In the genomic region with DNA sequence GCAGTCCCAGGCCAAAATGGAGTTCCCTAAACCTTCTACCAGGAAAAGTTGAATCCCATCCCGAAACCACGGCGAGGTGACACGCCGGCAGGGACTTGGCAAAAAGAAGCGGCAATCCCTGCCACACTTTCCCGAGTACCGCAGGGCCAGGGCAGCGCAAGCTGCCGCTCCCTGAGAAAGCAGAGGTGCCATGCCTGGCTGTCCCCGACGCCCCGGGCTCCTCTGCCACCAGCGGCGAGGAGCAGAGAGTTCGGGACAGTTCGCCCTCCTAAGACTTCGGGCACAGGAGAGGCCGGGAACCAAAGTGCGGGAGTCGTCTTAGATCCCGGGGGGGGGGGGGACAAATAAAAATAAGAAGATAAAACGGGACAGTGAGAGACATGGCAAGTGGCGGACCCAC, we compare ENCODE assay signal across 8 mouse cellular contexts. TPM values are rescaled to one million over a fixed set of nuclear protein-coding genes. Genes with fewer than 3 reads are reported as not detected.
DNase-seq lines count a peak whose midpoint lies in the region; ATAC-seq and TF ChIP-seq lines count a peak whose summit lies in the region.

No protein-coding gene starts in this region.

- H3K27ac ChIP-seq in brown adipose tissue, adult 24 weeks (replicated peaks; ENCODE audit: low read depth, low read length) = peak overlapping the region; percentile 61
- peak overlapping the region; percentile 94 for H3K27ac ChIP-seq in forebrain, embryonic 10.5 days
- peak overlapping the region; percentile 90 for H3K27ac ChIP-seq in hindbrain, embryonic 15.5 days (replicated peaks)
- peak overlapping the region; percentile 65 for H3K27ac ChIP-seq in liver, embryonic 14.5 days
- peak overlapping the region; percentile 89 for H3K27ac ChIP-seq in neural tube, embryonic 15.5 days (replicated peaks)

- no peaks in the 10 kb centered on the region for H3K27me3 ChIP-seq in forebrain, embryonic 10.5 days (ENCODE audit: poor library complexity, severe bottlenecking)
- no peaks in the 10 kb centered on the region for H3K27me3 ChIP-seq in hindbrain, embryonic 15.5 days
- no peaks in the 10 kb centered on the region for H3K27me3 ChIP-seq in liver, embryonic 14.5 days (ENCODE audit: control insufficient read depth, insufficient read depth, low read length)
- H3K27me3 ChIP-seq in neural tube, embryonic 15.5 days (replicated peaks) = no peaks in the 10 kb centered on the region

- H3K4me1 ChIP-seq in brown adipose tissue, adult 24 weeks (ENCODE audit: control insufficient read depth, insufficient read depth, insufficient read length, low read length) = peaks cover 2% of the 10 kb centered on the region; the same call in 1 of the 2 replicates
- peaks cover 8% of the 10 kb centered on the region; the same call in 1 of the 2 replicates for H3K4me1 ChIP-seq in forebrain, embryonic 10.5 days
- H3K4me1 ChIP-seq in hindbrain, embryonic 15.5 days (replicated peaks) = peaks cover 11% of the 10 kb centered on the region
- peaks cover 8 to 13% of the 10 kb centered on the region in 2 experiments; a peak in 2 of 4 replicates for H3K4me1 ChIP-seq in liver, embryonic 14.5 days (replicated peaks; ENCODE audit: control insufficient read depth in 2 of 2, insufficient read depth in 2 of 2, low read length in 1 of 2)
- H3K4me1 ChIP-seq in neural tube, embryonic 15.5 days = peaks cover 9% of the 10 kb centered on the region

- peak overlapping the region; percentile 68 for H3K4me2 ChIP-seq in hindbrain, embryonic 15.5 days
- H3K4me2 ChIP-seq in liver, embryonic 14.5 days (ENCODE audit: low read depth) = peak overlapping the region; percentile 80
- peak overlapping the region; percentile 63 for H3K4me2 ChIP-seq in neural tube, embryonic 15.5 days

- no peak for TF ChIP-seq CTCF in liver, embryonic 14.5 days (IDR thresholded peaks at IDR 0.05; ENCODE audit: low read depth)

- H3K36me3 ChIP-seq in forebrain, embryonic 10.5 days (replicated peaks) = no peaks in the 10 kb centered on the region
- no peaks in the 10 kb centered on the region for H3K36me3 ChIP-seq in hindbrain, embryonic 15.5 days
- H3K36me3 ChIP-seq in liver, embryonic 14.5 days (replicated peaks; ENCODE audit: control insufficient read depth, insufficient read depth, low read depth) = no peaks in the 10 kb centered on the region
- no peaks in the 10 kb centered on the region for H3K36me3 ChIP-seq in neural tube, embryonic 15.5 days

- WGBS in forebrain, embryonic 10.5 days = 8% methylated on average over 23 of the region's 24 CpGs
- WGBS in hindbrain, embryonic 15.5 days = 30% methylated on average over 24 of the region's 24 CpGs
- WGBS in liver, embryonic 14.5 days (ENCODE audit: insufficient replicate concordance) = 10% methylated on average over 23 of the region's 24 CpGs
- WGBS in neural tube, embryonic 15.5 days = 23% methylated on average over 24 of the region's 24 CpGs

- peak overlapping the region; percentile 95 for H3K4me3 ChIP-seq in brown adipose tissue, adult 24 weeks (ENCODE audit: insufficient read depth, low read depth, low read length)
- H3K4me3 ChIP-seq in forebrain, embryonic 10.5 days = peak overlapping the region; percentile 64
- H3K4me3 ChIP-seq in hindbrain, embryonic 15.5 days = peak overlapping the region; percentile 56
- peak overlapping the region; percentile 87 to 90 for H3K4me3 ChIP-seq in liver, embryonic 14.5 days (ENCODE audit: insufficient read depth in 1 of 2, low read depth in 2 of 2, low read length in 2 of 2)
- H3K4me3 ChIP-seq in neural tube, embryonic 15.5 days (replicated peaks) = peak overlapping the region; percentile 58

- DNase-seq in right cerebral cortex, postnatal 25 days = peak; percentile 4
- no peak for DNase-seq in right cerebral cortex, postnatal 10 days (ENCODE audit: low spot score in 2 of 2)
- no peak for DNase-seq in forebrain, embryonic 10.5 days (ENCODE audit: extremely low spot score, low spot score)
- DNase-seq in liver, embryonic 14.5 days (ENCODE audit: low read depth in 3 of 3, low spot score in 3 of 3) = no peak
- no peak for DNase-seq in layer of hippocampus, adult 9-10 months (ENCODE audit: low spot score)

- TF ChIP-seq EP300 in liver, embryonic 14.5 days (IDR thresholded peaks at IDR 0.05; ENCODE audit: low read depth) = no peak

- H3K9ac ChIP-seq in hindbrain, embryonic 15.5 days = peak overlapping the region; percentile 51
- H3K9ac ChIP-seq in liver, embryonic 14.5 days (replicated peaks) = peak overlapping the region; percentile 90
- peak overlapping the region; percentile 60 for H3K9ac ChIP-seq in neural tube, embryonic 15.5 days (replicated peaks)

- H3K9me3 ChIP-seq in forebrain, embryonic 10.5 days = peaks cover 2% of the 10 kb centered on the region; the same call in 1 of the 2 replicates
- no peaks in the 10 kb centered on the region for H3K9me3 ChIP-seq in hindbrain, embryonic 15.5 days
- H3K9me3 ChIP-seq in liver, embryonic 14.5 days (ENCODE audit: control insufficient read depth, low read length) = no peaks in the 10 kb centered on the region
- H3K9me3 ChIP-seq in neural tube, embryonic 15.5 days (replicated peaks) = no peaks in the 10 kb centered on the region

- peak; percentile 57 for ATAC-seq in hindbrain, embryonic 15.5 days (ENCODE audit: low FRiP score, low read depth)
- peak; percentile 49 for ATAC-seq in liver, embryonic 14.5 days (ENCODE audit: insufficient read depth)
- peak; percentile 37; the same call in 1 of the 2 replicates for ATAC-seq in neural tube, embryonic 15.5 days (ENCODE audit: low FRiP score)

RNA-seq across cellular contexts. Expression of a gene that starts 9.5 kb away (rescaled TPM):
- polyA plus RNA-seq in brown adipose tissue, adult 24 weeks (2012; ENCODE audit: insufficient read depth, insufficient read length, missing spikeins) = 29.1 and 36.8 TPM in 2 replicates
- 76.0 and 79.7 TPM in 2 replicates for polyA plus RNA-seq in forebrain, embryonic 10.5 days (2016; fragmentation: Nextera tagmentation; extraction: Ambion mirVana)
- 67.3 and 71.8 TPM in 2 replicates for polyA plus RNA-seq in hindbrain, embryonic 15.5 days (2015; fragmentation: Nextera tagmentation; extraction: Ambion mirVana)
- 11.4 and 13.3 TPM in 2 replicates for polyA plus RNA-seq in liver, embryonic 14.5 days (2012; rRNA removed)
- polyA plus RNA-seq in liver, embryonic 14.5 days (2014; fragmentation: Nextera tagmentation; extraction: Ambion mirVana) = 29.3 and 31.3 TPM in 2 replicates
- polyA plus RNA-seq in neural tube, embryonic 15.5 days (2015; fragmentation: Nextera tagmentation; extraction: Ambion mirVana) = 72.1 and 74.9 TPM in 2 replicates
